Mouse (Mus musculus): ENCODE data around the gene Ppp2r5e. TPM values are rescaled to one million over a fixed set of nuclear protein-coding genes. Genes with fewer than 3 reads are reported as not detected.

Ppp2r5e gene
- polyA plus RNA-seq, 1 experiment from 2014 or later = 22.5 TPM

- no peaks in the 10 kb centered on the region for H3K4me1 ChIP-seq (ENCODE audit: control insufficient read depth, insufficient read depth, low read length)
- H3K4me3 ChIP-seq (ENCODE audit: low read depth, low read length) = no peak overlapping the region
- WGBS = 58% methylated on average over 6 of the region's 6 CpGs
- ATAC-seq (ENCODE audit: insufficient read depth, low FRiP score, low TSS enrichment) (no peak), DNase-seq (ENCODE audit: low spot score) (no peak)
- H3K27ac ChIP-seq (ENCODE audit: low read depth, low read length) = no peak overlapping the region
- no peaks in the 10 kb centered on the region for H3K27me3 ChIP-seq (ENCODE audit: control insufficient read depth, insufficient read depth, low read length)
- H3K36me3 ChIP-seq (ENCODE audit: control insufficient read depth, insufficient read depth, low read length) = no peaks in the 10 kb centered on the region
- H3K9me3 ChIP-seq (ENCODE audit: control insufficient read depth, low read length) = no peaks in the 10 kb centered on the region
- H3K4me2 ChIP-seq (ENCODE audit: low read depth) = no peak overlapping the region
- no peak overlapping the region for H3K9ac ChIP-seq (ENCODE audit: low read length)
Observed at GRCm38 (mm10) chr12:75414991-75415390, 181.1 kb downstream of the Ppp2r5e start.

- no peak for ATAC-seq (ENCODE audit: insufficient read depth, low FRiP score, low TSS enrichment)
- no peak overlapping the region for H3K27ac ChIP-seq (ENCODE audit: low read depth, low read length)
- no peaks in the 10 kb centered on the region for H3K36me3 ChIP-seq (ENCODE audit: control insufficient read depth, insufficient read depth, low read length)
- no peak overlapping the region for H3K4me2 ChIP-seq (ENCODE audit: low read depth)
- DNase-seq (ENCODE audit: low spot score) = no peak
- no peaks in the 10 kb centered on the region for H3K27me3 ChIP-seq (ENCODE audit: control insufficient read depth, insufficient read depth, low read length)
- 87% methylated on average over 9 of the region's 9 CpGs for WGBS
- H3K4me3 ChIP-seq (ENCODE audit: low read depth, low read length) = no peak overlapping the region
- no peaks in the 10 kb centered on the region for H3K4me1 ChIP-seq (ENCODE audit: control insufficient read depth, insufficient read depth, low read length)
- H3K9me3 ChIP-seq (ENCODE audit: control insufficient read depth, low read length) = no peaks in the 10 kb centered on the region
- H3K9ac ChIP-seq (ENCODE audit: low read length) = no peak overlapping the region
Observed at GRCm38 (mm10) chr12:75412964-75413363, 183.1 kb downstream of the Ppp2r5e start.

Other genes starting within 250 kb of the Ppp2r5e start
- not detected in 2 replicates for gene Gphb5, start 179.5 kb downstream of the Ppp2r5e start, polyA plus RNA-seq (2014; fragmentation: Nextera tagmentation; extraction: Ambion mirVana)
- gene Wdr89, start 73.3 kb upstream of the Ppp2r5e start, polyA plus RNA-seq (2014; fragmentation: Nextera tagmentation; extraction: Ambion mirVana) = 10.3 and 10.4 TPM in 2 replicates
- 7.2 and 7.7 TPM in 2 replicates for gene Sgpp1, start 139.5 kb upstream of the Ppp2r5e start, polyA plus RNA-seq (2014; fragmentation: Nextera tagmentation; extraction: Ambion mirVana)
- 61.4 and 63.3 TPM in 2 replicates for gene Syne2, start 221.9 kb upstream of the Ppp2r5e start, polyA plus RNA-seq (2014; fragmentation: Nextera tagmentation; extraction: Ambion mirVana)

Data from neural tube, embryonic 11.5 days (tissue).